Mouse (Mus musculus): ENCODE results near the gene Frmd3. TPM values are rescaled to one million over a fixed set of nuclear protein-coding genes. Genes with fewer than 3 reads are reported as not detected.
"Not testable (repeated sequence)": the region's sequence is repeated elsewhere in the genome, so short reads cannot be mapped to it uniquely, and the experiment has no call there.

Frmd3 gene
- 0.12 TPM in 1 of 2 replicates, not detected in the other for total RNA-seq (2017)

- no peak for ATAC-seq (ENCODE audit: extremely low read depth, insufficient number of reproducible peaks, low FRiP score, poor library complexity, severe bottlenecking)
These were observed at the start of gene Frmd3 for GRCm38 (mm10) chr4:74013211-74014047. TSS of gene Frmd3 (plus strand) at chr4:74013442.

GRCm38 (mm10) chr4:73980454-73980853, 32.8 kb upstream of the Frmd3 start:
- no peak for ATAC-seq (ENCODE audit: extremely low read depth, insufficient number of reproducible peaks, low FRiP score, poor library complexity, severe bottlenecking)

- no peak for ATAC-seq (ENCODE audit: extremely low read depth, insufficient number of reproducible peaks, low FRiP score, poor library complexity, severe bottlenecking)
These were observed 965 bp upstream of the Frmd3 start for GRCm38 (mm10) chr4:74012277-74012676.

GRCm38 (mm10) chr4:74012700-74013099, 542 bp upstream of the Frmd3 start:
- no peak for ATAC-seq (ENCODE audit: extremely low read depth, insufficient number of reproducible peaks, low FRiP score, poor library complexity, severe bottlenecking)

GRCm38 (mm10) chr4:74014048-74014500, 832 bp downstream of the Frmd3 start:
- ATAC-seq (ENCODE audit: extremely low read depth, insufficient number of reproducible peaks, low FRiP score, poor library complexity, severe bottlenecking), result no peak

- ATAC-seq (ENCODE audit: extremely low read depth, insufficient number of reproducible peaks, low FRiP score, poor library complexity, severe bottlenecking), result no peak
These were observed 6.8 kb downstream of the Frmd3 start for GRCm38 (mm10) chr4:74020084-74020483.

GRCm38 (mm10) chr4:74043226-74043625, 30.0 kb downstream of the Frmd3 start:
- no peak for ATAC-seq (ENCODE audit: extremely low read depth, insufficient number of reproducible peaks, low FRiP score, poor library complexity, severe bottlenecking)

- no peak for ATAC-seq (ENCODE audit: extremely low read depth, insufficient number of reproducible peaks, low FRiP score, poor library complexity, severe bottlenecking)
These were observed 38.5 kb downstream of the Frmd3 start for GRCm38 (mm10) chr4:74051692-74052091.

GRCm38 (mm10) chr4:74076727-74077126, 63.5 kb downstream of the Frmd3 start:
- ATAC-seq (ENCODE audit: extremely low read depth, insufficient number of reproducible peaks, low FRiP score, poor library complexity, severe bottlenecking), result no peak

GRCm38 (mm10) chr4:74110816-74111215, 97.6 kb downstream of the Frmd3 start:
- no peak for ATAC-seq (ENCODE audit: extremely low read depth, insufficient number of reproducible peaks, low FRiP score, poor library complexity, severe bottlenecking)

GRCm38 (mm10) chr4:74191528-74191927, 178.3 kb downstream of the Frmd3 start:
- no peak for ATAC-seq (ENCODE audit: extremely low read depth, insufficient number of reproducible peaks, low FRiP score, poor library complexity, severe bottlenecking)

- ATAC-seq (ENCODE audit: extremely low read depth, insufficient number of reproducible peaks, low FRiP score, poor library complexity, severe bottlenecking), result no peak
These were observed 188.1 kb downstream of the Frmd3 start for GRCm38 (mm10) chr4:74201281-74201811.

GRCm38 (mm10) chr4:74221780-74222179, 208.5 kb downstream of the Frmd3 start:
- ATAC-seq (ENCODE audit: extremely low read depth, insufficient number of reproducible peaks, low FRiP score, poor library complexity, severe bottlenecking), result not testable (repeated sequence)

GRCm38 (mm10) chr4:74222360-74222759, 209.1 kb downstream of the Frmd3 start:
- peak; percentile 23; the same call in 1 of the 2 replicates for ATAC-seq (ENCODE audit: extremely low read depth, insufficient number of reproducible peaks, low FRiP score, poor library complexity, severe bottlenecking)

GRCm38 (mm10) chr4:74224210-74224609, 211.0 kb downstream of the Frmd3 start:
- ATAC-seq (ENCODE audit: extremely low read depth, insufficient number of reproducible peaks, low FRiP score, poor library complexity, severe bottlenecking), result no peak

GRCm38 (mm10) chr4:74230994-74231393, 217.8 kb downstream of the Frmd3 start:
- peak; percentile 49; the same call in 1 of the 2 replicates for ATAC-seq (ENCODE audit: extremely low read depth, insufficient number of reproducible peaks, low FRiP score, poor library complexity, severe bottlenecking)

GRCm38 (mm10) chr4:74231405-74231804, 218.2 kb downstream of the Frmd3 start:
- peak; percentile 49; the same call in 1 of the 2 replicates for ATAC-seq (ENCODE audit: extremely low read depth, insufficient number of reproducible peaks, low FRiP score, poor library complexity, severe bottlenecking)

GRCm38 (mm10) chr4:74233534-74233933, 220.3 kb downstream of the Frmd3 start:
- ATAC-seq (ENCODE audit: extremely low read depth, insufficient number of reproducible peaks, low FRiP score, poor library complexity, severe bottlenecking), result no peak

- no peak for ATAC-seq (ENCODE audit: extremely low read depth, insufficient number of reproducible peaks, low FRiP score, poor library complexity, severe bottlenecking)
These were observed 228.9 kb downstream of the Frmd3 start, which contains the start of gene Kdm4c for GRCm38 (mm10) chr4:74242176-74242575. TSS of gene Kdm4c (plus strand) at chr4:74242497.
